Mouse (Mus musculus) urinary bladder, postnatal 4 days (tissue): ENCODE data around the gene Lrfn5.
A peak's percentile ranks its signal among the peaks of the same experiment; 100 is the strongest.

Experiments used
- DNase-seq, 2 experiments: peaks; one replicate each; pipeline ENCODE4 v3.0.0; 2021 to 2022; ENCODE audit warnings: low spot score in 2 of 2

Gene Lrfn5

DNA sequence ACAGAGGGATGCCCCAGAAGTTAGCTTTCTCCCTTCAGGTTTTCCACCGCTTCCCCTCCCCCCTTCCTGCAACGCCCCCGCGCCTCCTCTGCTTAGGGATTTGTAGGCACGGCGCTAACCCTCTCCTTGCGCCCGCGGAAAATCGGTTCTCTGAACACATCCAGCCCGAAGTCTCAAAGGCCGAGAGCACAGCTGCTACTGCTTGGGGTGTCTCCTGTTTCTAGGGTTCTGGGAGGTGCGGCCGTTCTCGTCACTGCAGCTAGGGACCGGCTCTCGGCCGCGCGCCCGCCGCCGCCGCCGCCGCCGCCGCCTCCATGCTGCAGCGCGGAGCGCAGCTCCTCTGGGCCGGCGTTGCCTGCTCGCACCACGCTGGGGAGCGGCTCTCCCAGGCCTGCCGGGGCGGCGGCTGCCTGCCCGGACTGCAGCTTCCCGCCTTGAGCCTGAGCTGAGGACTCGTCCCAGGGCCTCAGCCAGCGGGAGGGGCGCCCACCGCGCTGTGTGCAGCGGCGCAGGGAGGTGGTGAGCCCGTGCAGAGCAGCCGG lies at the start of gene Lrfn5:
TSS of gene Lrfn5 (plus strand) at position 322 of the 542 bp plus-strand sequence.
- peak; percentile 57 to 66 for DNase-seq

DNA sequence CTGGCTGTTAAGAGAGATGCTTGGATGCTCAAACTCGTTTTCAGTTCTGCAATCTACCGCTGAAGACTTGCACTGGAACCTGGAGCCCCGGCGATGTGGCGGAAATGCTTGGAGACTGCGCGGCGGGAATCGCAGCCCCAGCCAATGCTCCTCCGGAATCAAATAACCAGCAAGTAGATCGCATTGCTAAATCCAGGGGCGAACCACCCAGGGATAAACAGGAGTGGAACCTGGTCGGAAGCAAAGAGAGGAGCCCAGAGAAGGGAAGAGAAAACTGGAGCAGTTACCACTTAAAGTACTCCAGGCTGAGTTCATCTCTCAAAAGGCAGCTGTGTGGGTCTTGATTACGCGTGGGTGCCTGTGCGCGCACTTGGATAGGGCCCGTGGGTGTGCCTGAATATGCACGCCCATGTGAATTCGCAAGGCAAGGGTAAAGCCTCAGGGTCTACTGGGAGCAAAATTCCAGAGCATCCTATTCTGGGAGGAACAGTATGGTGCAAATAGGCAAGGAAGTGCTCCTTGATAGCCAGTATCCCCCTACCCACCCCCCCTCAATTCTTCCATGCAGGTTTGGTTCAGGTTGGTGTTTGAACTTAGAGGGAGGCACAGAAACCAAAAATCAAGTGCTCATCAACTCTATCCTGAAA lies 1.3 kb upstream of the Lrfn5 start:
- no peak for DNase-seq

DNA sequence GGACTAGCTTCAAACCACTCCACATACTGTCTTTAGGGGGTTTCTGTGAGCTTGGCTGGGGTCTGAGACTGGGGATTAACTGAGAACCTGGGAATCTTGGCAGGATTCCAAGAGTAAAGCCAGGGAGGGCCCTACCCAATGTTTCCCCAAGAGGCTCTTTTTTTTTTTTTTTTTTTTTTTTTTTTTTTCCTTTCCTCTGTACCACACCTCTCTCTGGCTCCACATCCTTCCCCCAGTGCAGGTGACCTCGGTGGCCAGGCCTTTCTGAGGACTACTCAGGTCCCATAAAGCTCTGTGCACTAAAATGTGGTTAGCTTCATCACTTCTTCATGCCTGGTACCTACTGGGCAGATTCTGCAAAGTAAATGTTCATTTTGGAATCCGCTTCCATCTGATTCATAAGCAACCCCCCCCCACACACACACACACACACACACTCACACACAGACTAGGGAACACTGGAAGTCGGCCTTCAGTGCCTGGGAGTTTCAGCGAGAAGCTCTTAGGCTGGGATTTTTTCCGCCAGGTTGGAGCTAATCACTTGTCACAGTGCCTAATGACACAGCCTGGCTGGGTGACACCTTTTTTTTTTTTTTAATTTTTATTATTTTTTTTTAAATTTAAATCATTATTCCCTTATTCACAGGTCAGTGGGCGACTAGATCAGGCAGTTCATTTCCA lies 662 bp upstream of the Lrfn5 start:
- no peak for DNase-seq

DNA sequence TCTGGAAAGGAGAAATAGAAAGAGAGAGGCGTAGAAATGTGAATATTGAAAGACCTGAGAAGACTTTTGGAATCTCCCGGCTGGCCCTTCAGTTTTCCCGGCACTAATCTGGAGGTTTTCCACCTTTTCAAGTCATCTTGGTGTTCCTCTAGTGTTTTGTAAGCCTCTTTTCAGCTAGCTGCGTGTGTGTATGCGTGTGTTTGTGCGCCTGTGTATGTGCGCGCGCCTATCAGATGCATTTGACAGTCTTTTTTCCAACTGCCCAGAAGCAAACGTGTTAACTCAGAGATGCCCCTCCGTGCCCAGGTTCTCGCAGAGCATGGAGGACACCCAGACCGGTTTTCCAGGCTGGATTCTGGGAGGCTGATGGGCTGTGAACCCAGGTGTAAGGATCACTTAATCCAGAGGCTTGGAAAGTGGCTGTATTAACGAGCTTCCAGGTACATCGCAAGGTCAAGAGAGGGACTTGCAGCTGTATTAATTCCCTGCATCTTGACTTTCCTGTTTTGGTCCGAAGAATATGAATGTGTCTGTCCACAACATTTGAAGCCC lies 757 bp downstream of the Lrfn5 start:
- DNase-seq: no peak

GRCm38 (mm10) chr12:61524183-61524651 lies 1.3 kb downstream of the Lrfn5 start:
- no peak for DNase-seq

- DNase-seq: no peak
Measured at GRCm38 (mm10) chr12:61526199-61526598, 3.2 kb downstream of the Lrfn5 start.

- DNase-seq: no peak
Measured at GRCm38 (mm10) chr12:61579949-61580348, 57.0 kb downstream of the Lrfn5 start.

DNA sequence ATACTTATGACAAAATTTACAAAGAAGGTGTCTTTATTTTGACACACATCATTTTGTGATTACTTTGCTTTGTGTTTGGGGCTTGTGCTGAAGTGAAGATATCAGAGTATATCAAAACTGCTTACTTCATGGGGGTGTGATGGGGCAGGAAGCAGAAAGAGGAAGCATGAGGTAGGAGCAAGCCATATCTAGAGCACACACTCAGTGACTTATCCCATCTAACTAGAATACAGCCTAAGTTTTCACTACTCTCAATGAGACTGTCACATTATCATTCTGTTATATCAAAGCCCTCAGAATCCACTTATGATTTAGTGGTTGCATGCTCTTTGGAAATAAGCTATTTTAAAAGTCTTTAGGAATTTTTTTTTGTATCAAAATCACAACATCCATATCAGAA lies 77.4 kb downstream of the Lrfn5 start:
- DNase-seq: no peak

GRCm38 (mm10) chr12:61607871-61608270 lies 84.9 kb downstream of the Lrfn5 start:
- no peak for DNase-seq

DNA sequence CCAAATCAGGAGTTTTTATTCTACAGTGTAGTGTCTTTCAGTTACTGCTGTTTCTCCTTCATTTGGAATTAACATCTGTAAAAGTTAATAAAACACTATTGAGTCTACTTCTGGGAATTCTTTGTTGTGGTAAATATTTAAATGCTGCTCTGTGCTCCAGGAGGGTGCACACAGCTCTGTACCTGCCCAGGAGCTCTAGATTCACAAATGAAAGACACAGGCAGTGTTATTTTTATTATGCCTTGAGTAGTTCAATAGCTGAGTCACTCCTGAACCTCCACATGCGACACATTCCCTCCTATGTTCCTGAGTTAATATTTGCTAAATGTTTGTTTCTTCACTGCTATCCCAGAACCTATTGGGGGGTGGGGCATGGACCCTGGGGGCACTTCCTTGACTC lies 87.1 kb downstream of the Lrfn5 start:
- no peak for DNase-seq

DNA sequence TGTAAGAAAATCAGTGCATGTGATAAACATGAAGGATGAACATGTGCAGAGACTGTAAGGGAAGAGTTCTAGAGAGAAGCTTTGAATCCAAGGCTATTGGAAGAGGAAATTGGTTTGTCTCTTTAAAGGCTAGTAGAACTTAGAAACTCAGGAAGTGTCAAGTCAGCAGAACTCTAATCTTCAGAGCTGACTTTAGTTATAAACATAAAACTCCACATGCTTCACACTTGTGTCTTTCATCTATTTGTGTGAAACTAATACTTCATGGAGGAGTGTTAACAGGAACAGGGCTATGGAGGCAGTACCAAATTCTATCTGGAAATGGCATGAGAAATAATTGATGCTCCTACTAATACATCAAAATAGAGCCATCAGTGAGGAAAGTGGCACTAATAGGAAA lies 101.6 kb downstream of the Lrfn5 start:
- no peak for DNase-seq

- DNase-seq: no peak
Measured at GRCm38 (mm10) chr12:61654380-61654779, 131.4 kb downstream of the Lrfn5 start.

DNA sequence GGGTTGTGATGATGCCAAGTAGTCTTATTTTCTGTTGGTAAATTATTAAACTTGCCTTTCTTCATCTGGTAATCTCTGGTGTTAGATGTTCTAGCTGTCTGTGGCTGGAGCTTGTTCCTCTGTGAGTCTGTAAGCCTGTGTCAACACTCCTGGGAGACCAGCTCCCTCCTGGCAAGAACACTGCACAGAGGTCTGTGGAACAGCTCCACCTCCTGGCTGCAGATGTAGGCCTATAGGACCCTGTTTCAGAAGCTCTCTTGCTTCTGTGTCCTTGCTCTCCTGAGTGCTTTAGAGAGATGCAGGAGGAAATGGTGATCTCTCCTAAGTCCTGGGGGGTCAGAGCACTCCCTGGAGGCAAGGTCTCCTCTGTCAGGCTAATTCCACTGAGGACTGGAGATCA lies 200.2 kb downstream of the Lrfn5 start:
- no peak for DNase-seq

GRCm38 (mm10) chr12:61807073-61807605 lies 284.2 kb downstream of the Lrfn5 start:
- no peak for DNase-seq

GRCm38 (mm10) chr12:61823601-61824000 lies 300.7 kb downstream of the Lrfn5 start:
- no peak for DNase-seq

DNA sequence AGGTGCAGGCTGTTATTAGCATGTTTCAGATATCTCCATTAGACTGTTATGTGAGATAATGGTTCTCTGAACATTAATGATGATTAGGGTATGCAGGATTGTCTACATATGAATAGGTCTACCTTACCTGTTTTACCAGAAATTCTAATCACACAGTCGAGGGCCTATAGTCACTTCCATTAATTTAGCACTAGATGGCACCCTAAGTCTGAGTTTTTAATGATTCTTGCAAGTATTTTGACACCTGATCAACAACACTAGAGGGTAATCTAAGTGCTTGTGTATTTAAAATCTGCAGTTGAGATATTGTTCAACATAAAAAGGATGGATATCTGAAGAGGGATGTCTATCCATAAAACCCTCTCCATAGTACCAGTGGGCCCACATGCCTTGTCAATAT lies 303.4 kb downstream of the Lrfn5 start:
- no peak for DNase-seq

DNA sequence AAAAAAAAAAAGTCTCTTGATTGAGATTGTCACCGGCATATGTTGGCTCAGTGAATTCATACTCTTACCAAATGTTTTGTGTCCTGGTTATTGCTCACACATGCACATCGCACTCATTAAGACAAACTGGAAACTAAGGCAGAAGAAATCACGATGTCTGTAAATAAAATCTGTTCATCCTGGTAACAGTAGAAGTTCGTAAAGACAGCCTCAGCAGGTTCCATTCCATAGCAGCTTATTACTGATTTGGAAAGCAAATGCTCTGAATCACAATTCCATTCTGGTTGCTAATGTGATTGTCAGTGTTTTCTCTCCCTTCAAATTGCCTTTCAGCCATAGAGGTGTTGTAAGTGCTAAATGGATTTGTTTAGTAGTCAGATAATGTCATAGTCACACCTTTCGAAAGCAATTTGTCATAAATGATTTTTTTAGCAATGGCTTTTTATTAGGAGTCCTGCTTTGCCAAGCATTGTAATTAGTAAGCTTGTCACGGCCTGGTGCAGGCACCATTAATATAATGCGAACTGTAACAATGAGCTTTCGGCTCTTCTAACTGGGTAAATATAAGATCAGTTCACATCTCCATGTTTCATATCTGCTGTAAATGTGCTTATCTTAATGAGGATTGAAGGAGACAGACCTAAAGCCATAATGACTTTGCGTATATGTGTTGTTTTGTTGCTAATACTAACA lies 319.8 kb downstream of the Lrfn5 start:
- DNase-seq: no peak

DNA sequence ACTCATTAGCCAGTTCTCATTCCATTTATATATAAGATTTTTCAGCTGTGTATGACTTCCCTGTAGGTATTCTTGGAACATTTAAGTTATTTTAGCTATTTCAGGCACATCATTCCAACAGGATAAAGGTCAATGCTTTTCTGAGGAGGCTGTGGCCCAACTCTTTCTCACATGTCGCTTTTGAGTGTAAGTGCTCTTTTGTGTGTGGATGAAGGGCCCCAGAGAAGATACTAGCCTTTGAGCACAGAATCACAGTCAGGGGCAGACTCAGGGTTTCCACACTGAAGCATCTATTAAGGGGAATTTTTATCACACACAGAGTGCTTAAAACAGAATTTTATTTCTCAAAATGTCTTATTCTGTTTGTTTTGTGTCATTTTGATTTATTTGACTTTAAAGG lies 331.2 kb downstream of the Lrfn5 start:
- no peak for DNase-seq
